ENCODE assay signal across 24 mouse cellular contexts in genomic region chr16:31076436-31076835, GRCm38 (mm10).
"Had no signal": no experiment of that assay in that cellular context is flagged by ENCODE, and none has a peak within 500 bp of the region (broad histone marks: within the 10 kb centered on the region; RNA-seq: fewer than 3 reads in every experiment).

No protein-coding gene starts in this region.

- H3K9me3 ChIP-seq: limb, embryonic 12.5 days; limb, embryonic 15.5 days; midbrain, embryonic 12.5 days; neural tube, embryonic 13.5 days had no signal

- H3K36me3 ChIP-seq: limb, embryonic 12.5 days; midbrain, embryonic 12.5 days; neural tube, embryonic 13.5 days had no signal

- DNase-seq: kidney, adult 18-20 months; kidney, adult 9 months; kidney, postnatal 36 days; layer of hippocampus, postnatal 36 days; liver, postnatal 0 days; lung, embryonic 14.5 days; retina, postnatal 1 day; right cerebral cortex, postnatal 14 days; right cerebral cortex, postnatal 4 days; thymus, adult 18-20 months; thymus, postnatal 36 days had no signal

- H3K27me3 ChIP-seq: limb, embryonic 15.5 days; midbrain, embryonic 12.5 days; neural tube, embryonic 13.5 days had no signal

- H3K27ac ChIP-seq: kidney, postnatal 0 days; left cerebral cortex, adult 2 months; limb, embryonic 12.5 days; limb, embryonic 15.5 days; liver, embryonic 14.5 days; macrophage; midbrain, embryonic 12.5 days; neural tube, embryonic 13.5 days; stomach, postnatal 0 days had no signal

- ATAC-seq: intestine, embryonic 16.5 days; liver, postnatal 0 days; lung, postnatal 0 days; midbrain, embryonic 16.5 days had no signal

- H3K4me3 ChIP-seq: left cerebral cortex, adult 2 months; limb, embryonic 12.5 days; limb, embryonic 15.5 days; midbrain, embryonic 12.5 days; myocyte; neural tube, embryonic 13.5 days had no signal
